Comparison of ENCODE assay signal across 14 mouse cellular contexts in the genomic region with DNA sequence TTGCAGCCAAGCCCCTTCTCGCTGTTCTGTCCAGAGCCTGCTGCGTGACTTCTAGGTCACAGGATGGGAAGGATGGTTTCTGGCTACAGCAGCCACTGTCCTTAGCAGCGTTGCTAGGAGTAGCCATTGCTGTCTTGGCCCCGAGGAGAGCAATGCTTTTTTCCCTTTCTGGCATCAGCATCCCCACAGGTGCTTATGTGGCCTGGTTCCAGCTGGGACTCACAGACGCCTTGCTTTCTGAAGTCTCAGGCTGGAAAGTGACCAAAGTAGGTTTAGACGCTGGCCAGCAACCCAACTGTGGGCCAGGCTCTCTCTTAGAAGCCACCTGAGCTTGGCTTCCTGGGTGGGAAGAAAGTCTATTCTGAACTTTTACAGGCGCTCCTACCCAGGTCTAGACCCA. TPM values are rescaled to one million over a fixed set of nuclear protein-coding genes. Genes with fewer than 3 reads are reported as not detected.
"Had no signal": no experiment of that assay in that cellular context is flagged by ENCODE, and none has a peak within 500 bp of the region (broad histone marks: within the 10 kb centered on the region; RNA-seq: fewer than 3 reads in every experiment).

No protein-coding gene starts in this region.

- H3K4me1 ChIP-seq: kidney, embryonic 15.5 days; limb, embryonic 12.5 days; lung, embryonic 15.5 days; midbrain, embryonic 12.5 days; neural tube, embryonic 12.5 days had no signal

- H3K27ac ChIP-seq: kidney, embryonic 15.5 days; left cerebral cortex, adult 2 months; limb, embryonic 12.5 days; liver, embryonic 13.5 days; lung, embryonic 15.5 days; midbrain, embryonic 12.5 days; neural tube, embryonic 12.5 days had no signal

- DNase-seq: kidney, postnatal 25 days; liver; liver, embryonic 13.5 days; liver, postnatal 0 days; right cerebral cortex, postnatal 14 days; thymus, postnatal 36 days had no signal

- ATAC-seq: liver, postnatal 0 days had no signal

- H3K27me3 ChIP-seq: kidney, embryonic 15.5 days; limb, embryonic 12.5 days; liver, embryonic 13.5 days; lung, embryonic 15.5 days; midbrain, embryonic 12.5 days; neural tube, embryonic 12.5 days had no signal

- H3K4me3 ChIP-seq: kidney, embryonic 15.5 days; left cerebral cortex, adult 2 months; limb, embryonic 12.5 days; liver, embryonic 13.5 days; lung, embryonic 15.5 days; midbrain, embryonic 12.5 days; neural tube, embryonic 12.5 days had no signal

RNA-seq across cellular contexts. Expression of a gene that starts 49.4 kb away (rescaled TPM):
- total RNA-seq: megakaryocyte-erythroid progenitor cell, adult 5-6 weeks; neutrophil, adult 5-6 weeks had no signal
- polyA plus RNA-seq: midbrain, embryonic 12.5 days had no signal
